In the genomic region with DNA sequence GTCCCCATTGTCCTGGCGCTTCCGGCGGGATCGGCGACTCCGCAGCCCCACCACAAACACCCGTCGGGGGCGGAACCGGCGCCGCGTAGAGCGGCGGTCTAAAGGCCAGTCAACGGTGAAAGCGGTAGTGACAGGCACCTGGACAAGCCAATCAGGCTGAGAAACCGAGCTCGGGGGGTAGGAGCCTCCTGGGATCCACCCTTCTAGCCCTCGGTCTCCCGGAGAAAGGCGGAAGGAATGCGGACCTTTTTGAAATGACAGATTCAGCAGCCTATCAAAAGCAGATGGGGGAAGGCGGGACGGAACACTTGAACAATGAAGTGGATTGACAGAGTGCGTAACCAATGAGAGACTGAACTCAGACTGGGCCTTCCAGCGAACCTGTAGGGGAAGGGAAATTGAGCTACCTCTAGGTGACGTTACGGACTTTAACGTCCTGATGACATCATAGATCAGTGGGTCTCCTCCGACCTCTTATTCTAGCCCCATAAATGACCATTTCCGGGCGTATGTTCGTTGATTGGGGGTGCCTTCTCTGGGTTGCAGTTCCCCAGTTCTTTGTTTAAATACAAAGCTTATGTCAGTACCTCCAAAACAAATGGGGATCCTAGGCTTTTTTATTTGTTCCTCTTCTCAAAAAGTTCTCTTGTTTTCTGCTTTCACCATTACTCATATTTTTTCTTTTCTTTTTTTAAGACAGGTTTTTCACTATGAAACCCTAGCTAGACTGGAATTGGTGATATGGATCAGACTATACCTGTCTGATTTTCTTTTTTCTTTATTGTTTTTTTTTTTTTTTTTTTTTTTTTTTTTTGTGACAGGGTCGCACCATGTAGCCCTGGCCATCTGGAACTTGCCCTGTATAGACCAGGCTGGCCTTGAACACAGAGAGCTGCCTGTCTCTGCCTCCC, we compare ENCODE assay signal across 7 mouse cellular contexts. TPM values are rescaled to one million over a fixed set of nuclear protein-coding genes. Genes with fewer than 3 reads are reported as not detected.
DNase-seq lines count a peak whose midpoint lies in the region; ATAC-seq lines count a peak whose summit lies in the region.

A gene (minus strand): TSS at position 276 of the 911 bp plus-strand sequence.

- WGBS in intestine, embryonic 15.5 days: 2% methylated on average over 35 of the region's 35 CpGs
- 3% methylated on average over 35 of the region's 35 CpGs for WGBS in midbrain, embryonic 10.5 days

- peak within 1 kb of the TSS; percentile 96 for H3K9ac ChIP-seq in intestine, embryonic 15.5 days

- peak within 1 kb of the TSS; percentile 78 for H3K4me2 ChIP-seq in intestine, embryonic 15.5 days (replicated peaks)

- no peaks in the 10 kb centered on the region for H3K36me3 ChIP-seq in intestine, embryonic 15.5 days
- peaks cover 28% of the 10 kb centered on the region for H3K36me3 ChIP-seq in midbrain, embryonic 10.5 days

- peak within 1 kb of the TSS; percentile 73 for H3K4me3 ChIP-seq in intestine, embryonic 15.5 days (replicated peaks)
- peak within 1 kb of the TSS; percentile 90 for H3K4me3 ChIP-seq in midbrain, embryonic 10.5 days

- peak within 1 kb of the TSS; percentile 100 for H3K27ac ChIP-seq in intestine, embryonic 15.5 days
- peak within 1 kb of the TSS; percentile 100 for H3K27ac ChIP-seq in midbrain, embryonic 10.5 days (replicated peaks)

- peaks cover 38% of the 10 kb centered on the region for H3K4me1 ChIP-seq in intestine, embryonic 15.5 days (replicated peaks)
- peaks cover 42% of the 10 kb centered on the region for H3K4me1 ChIP-seq in midbrain, embryonic 10.5 days

- intact Hi-C loops in gastrocnemius, postnatal 36 days (cut with DNase I): loop anchor here (1.0 kb wide), 1 partner anchor 21 kb away; a partner anchor contains a TSS
- intact Hi-C loops in left cerebral cortex, postnatal 25 days (cut with DNase I): loop anchor here (2.0 kb wide), 1 partner anchor 18 kb away; no protein-coding TSS in a partner anchor

- no peaks in the 10 kb centered on the region for H3K27me3 ChIP-seq in intestine, embryonic 15.5 days (replicated peaks)
- no peaks in the 10 kb centered on the region for H3K27me3 ChIP-seq in midbrain, embryonic 10.5 days (ENCODE audit: low read depth, poor library complexity, severe bottlenecking)

- ATAC-seq in intestine, embryonic 15.5 days: peak; percentile 99

- DNase-seq in adrenal gland, adult 2 months: peak; percentile 100
- DNase-seq in embryo, embryonic 11.5 days (ENCODE audit: low read depth, low spot score): peak; percentile 100
- DNase-seq in gastrocnemius, postnatal 36 days: peak; percentile 99 to 100
- peak; percentile 100 for DNase-seq in left cerebral cortex, postnatal 25 days (ENCODE audit: low spot score in 2 of 2)
- DNase-seq in midbrain, embryonic 10.5 days (ENCODE audit: low spot score): peak; percentile 99
- peak; percentile 99 for DNase-seq in right cerebral cortex, postnatal 4 days

- no peaks in the 10 kb centered on the region for H3K9me3 ChIP-seq in intestine, embryonic 15.5 days
- H3K9me3 ChIP-seq in midbrain, embryonic 10.5 days (replicated peaks): no peaks in the 10 kb centered on the region

RNA-seq across cellular contexts. Expression of the gene that starts here (rescaled TPM):
- total RNA-seq in adrenal gland, adult 2 months (2021): 100 to 1,000 TPM; 247 to 267 TPM
- 522 and 543 TPM in 2 replicates for polyA plus RNA-seq in adrenal gland, adult 2 months (2012; rRNA removed)
- 100 to 1,000 TPM; 120 to 147 TPM for total RNA-seq in gastrocnemius, postnatal 36 days (2021)
- 206 and 218 TPM in 2 replicates for polyA plus RNA-seq in intestine, embryonic 15.5 days (2015; fragmentation: Nextera tagmentation; extraction: Ambion mirVana)
- 100 to 1,000 TPM; 328 to 343 TPM for total RNA-seq in left cerebral cortex, postnatal 25 days (2021)
- 363 and 422 TPM in 2 replicates for polyA plus RNA-seq in midbrain, embryonic 10.5 days (2016; fragmentation: Nextera tagmentation; extraction: Ambion mirVana)

Comparison
In these comparisons a context has a peak if more than half of its experiments do, and no peak if none do; other contexts are left out.
1. Peak in every context shown above with its lines: DNase-seq, ATAC-seq, H3K4me3 ChIP-seq and H3K27ac ChIP-seq.